Mouse (Mus musculus) kidney, postnatal 0 days (tissue): Measurements from ENCODE around the gene Gm37240. TPM values are rescaled to one million over a fixed set of nuclear protein-coding genes. Genes with fewer than 3 reads are reported as not detected.

Experiments
- ATAC-seq: fragments of 200-750 bp; cut with Nextera tagmentation; replicated peaks from 2 replicates; pipeline ENCODE4 v1.8.0; 2017; ENCODE audit warnings: low read depth, moderate number of reproducible peaks, moderate TSS enrichment, moderate library complexity; ENCODE audit not compliant: low FRiP score
- DNase-seq: peaks from one replicate; pipeline ENCODE4 v3.0.0-alpha.2; 2016; ENCODE audit warnings: low spot score
- H3K27ac ChIP-seq: fragments of 300-500 bp; sonication (generic); 2 replicates; pipeline ENCODE4 v1.5.1; 2014; ENCODE audit warnings: mild to moderate bottlenecking
- H3K27me3 ChIP-seq: fragments of 300-500 bp; sonication (generic); 2 replicates; pipeline ENCODE4 v1.6.1; 2014; ENCODE audit warnings: low read length, mixed read lengths; ENCODE audit not compliant: insufficient read depth
- H3K36me3 ChIP-seq: fragments of 300-500 bp; sonication (generic); 2 replicates; pipeline ENCODE4 v1.6.1; 2014; ENCODE audit warnings: low read length, mixed read lengths; ENCODE audit not compliant: insufficient read depth
- H3K4me1 ChIP-seq: fragments of 300-500 bp; sonication (generic); replicated peaks from 2 replicates; pipeline ENCODE4 v1.6.1; 2014; ENCODE audit warnings: antibody characterized with exemption, low read length, mixed read lengths; ENCODE audit not compliant: insufficient read depth
- H3K4me2 ChIP-seq: fragments of 300-500 bp; sonication (generic); 2 replicates; pipeline ENCODE4 v1.6.1; 2014; ENCODE audit warnings: mild to moderate bottlenecking, low read length, moderate library complexity, mixed read lengths
- H3K4me3 ChIP-seq: fragments of 300-500 bp; sonication (generic); replicated peaks from 2 replicates; pipeline ENCODE4 v1.5.1; 2014; ENCODE audit warnings: low read depth, low read length
- H3K9ac ChIP-seq: fragments of 300-500 bp; sonication (generic); 2 replicates; pipeline ENCODE4 v1.6.1; 2014; ENCODE audit warnings: low read depth, low read length
- H3K9me3 ChIP-seq: fragments of 300-500 bp; sonication (generic); replicated peaks from 2 replicates; pipeline ENCODE4 v1.6.1; 2016; ENCODE audit warnings: low read length, inconsistent platforms, mixed read lengths
- CTCF ChIP-seq: IDR thresholded peaks from 2 replicates; pipeline ENCODE4 v1.5.1; 2016; ENCODE audit warnings: antibody characterized with exemption, low read depth, mild to moderate bottlenecking, moderate library complexity
- WGBS: fragments of 180-500 bp; shearing (Covaris S2); extraction: QIAGEN DNeasy Blood & Tissue Kit; methylation state at CpG from one replicate; pipeline ENCODE4 v1.1.7; 2014; 5-methylcytosine and 5-hydroxymethylcytosine counted together
- polyA plus RNA-seq: library from polyadenylated mRNA; unstranded; fragments of >200 nt; fragmentation: Nextera tagmentation; extraction: Ambion mirVana; gene quantifications from 2 replicates; pipeline ENCODE4 v1.2.1, GENCODE M21; 2015

Gene Gm37240
- polyA plus RNA-seq, 1 experiment from 2014 or later, result 10.8 TPM

DNA sequence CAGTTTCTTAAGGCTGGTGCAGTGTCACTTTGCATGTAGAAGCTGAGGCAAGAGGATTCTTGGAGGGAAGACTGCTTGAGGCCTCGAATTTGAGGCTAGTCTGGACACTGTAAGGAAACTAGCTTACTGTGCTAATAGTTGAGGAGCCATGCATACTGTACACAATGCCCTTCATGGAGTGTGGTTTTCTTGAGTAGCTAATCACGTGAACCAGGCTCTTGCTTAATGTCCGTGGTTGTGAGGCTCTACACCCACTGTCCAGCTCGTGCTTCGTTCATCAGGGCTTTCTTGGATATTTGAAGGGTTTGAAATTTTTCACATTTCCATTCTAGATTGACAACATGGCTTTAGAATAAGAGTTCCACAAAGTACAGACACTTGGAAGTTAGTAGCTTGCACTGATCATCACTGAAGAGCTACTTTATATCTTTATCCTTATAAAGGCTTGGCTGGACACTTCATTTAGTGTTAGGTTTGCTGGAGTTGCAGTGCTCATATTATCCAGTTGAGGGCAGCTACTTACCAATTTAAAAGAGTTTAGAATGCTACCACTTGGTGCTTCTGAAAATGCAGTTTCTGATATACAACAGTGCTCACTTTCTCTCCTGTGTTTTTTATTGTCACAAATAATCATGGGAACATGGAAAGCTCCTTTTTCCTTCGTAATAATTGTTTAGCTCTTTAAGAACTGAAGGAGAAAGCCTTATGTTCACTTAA is 965.5 kb downstream of the Gm37240 start:
- H3K27me3 ChIP-seq, result no peaks in the 10 kb centered on the region
- peak; percentile 80 for DNase-seq
- H3K4me1 ChIP-seq, result no peaks in the 10 kb centered on the region
- no peaks in the 10 kb centered on the region for H3K9me3 ChIP-seq
- H3K27ac ChIP-seq, result no peak overlapping the region
- 74% methylated on average over 6 of the region's 6 CpGs for WGBS
- no peak overlapping the region for H3K4me3 ChIP-seq
- ATAC-seq, result no peak
- TF ChIP-seq CTCF, result peak; percentile 75
- H3K9ac ChIP-seq, result no peak overlapping the region
- no peaks in the 10 kb centered on the region for H3K36me3 ChIP-seq
- no peak overlapping the region for H3K4me2 ChIP-seq

DNA sequence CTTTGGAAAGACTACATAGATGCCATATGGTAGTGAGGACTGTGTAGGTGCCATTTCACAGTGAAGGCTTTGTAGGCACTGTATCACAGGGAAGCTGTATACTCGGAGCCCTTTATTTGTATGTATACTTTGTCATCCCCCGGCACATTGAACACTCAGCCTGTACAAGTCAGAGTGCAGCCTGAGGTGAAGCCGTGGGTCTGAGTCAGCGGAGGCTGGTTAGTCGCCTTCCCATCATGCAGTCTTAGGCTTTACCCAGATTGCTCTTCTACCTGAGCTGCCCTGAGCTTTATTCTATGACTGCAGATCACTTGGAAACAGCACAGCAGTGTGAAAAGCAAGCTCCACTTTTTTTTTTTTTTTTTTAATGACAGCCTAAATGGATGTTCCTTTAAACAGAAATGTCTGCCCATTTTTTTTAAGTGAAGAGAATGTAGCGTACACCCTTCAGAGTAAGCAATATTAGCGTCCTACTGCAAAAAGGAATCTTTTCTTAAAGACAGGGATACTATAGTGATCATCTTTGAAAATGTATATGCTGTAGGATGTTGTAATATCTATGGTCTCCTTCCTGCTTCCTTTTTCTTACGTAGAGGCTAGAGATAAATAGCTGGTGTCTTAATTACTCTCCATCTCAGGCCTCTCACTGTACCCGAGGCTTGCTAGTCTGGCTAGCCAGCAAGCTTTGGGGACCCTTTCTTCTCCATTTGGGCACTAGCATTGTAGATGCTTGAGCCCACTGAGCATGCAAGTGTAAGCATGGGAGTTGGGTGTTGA is 969.2 kb downstream of the Gm37240 start:
- WGBS, result 77% methylated on average over 9 of the region's 9 CpGs
- no peaks in the 10 kb centered on the region for H3K9me3 ChIP-seq
- H3K27ac ChIP-seq, result no peak overlapping the region
- TF ChIP-seq CTCF, result no peak
- H3K9ac ChIP-seq, result no peak overlapping the region
- no peaks in the 10 kb centered on the region for H3K27me3 ChIP-seq
- H3K4me2 ChIP-seq, result no peak overlapping the region
- no peaks in the 10 kb centered on the region for H3K4me1 ChIP-seq
- ATAC-seq, result no peak
- no peak for DNase-seq
- no peaks in the 10 kb centered on the region for H3K36me3 ChIP-seq
- H3K4me3 ChIP-seq, result no peak overlapping the region

DNA sequence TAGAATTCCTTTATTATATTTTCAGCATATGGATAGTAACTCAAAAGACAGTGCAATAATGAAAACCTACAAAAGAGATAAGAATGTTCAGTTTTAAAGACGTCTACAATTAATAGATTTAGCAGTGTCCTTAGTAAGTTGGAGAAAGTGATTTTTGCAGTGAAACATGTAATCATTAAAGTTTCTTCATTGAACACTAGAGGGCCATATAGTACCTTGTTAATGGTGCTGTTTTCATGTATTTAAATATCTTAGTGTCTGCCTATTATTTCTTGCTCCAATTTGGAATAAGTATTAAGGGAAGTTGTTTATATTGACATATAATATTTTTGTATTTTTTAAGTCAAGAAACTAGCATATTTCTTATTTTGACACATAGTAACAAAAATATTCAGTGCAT is 973.0 kb downstream of the Gm37240 start:
- DNase-seq, result peak; percentile 68
- H3K36me3 ChIP-seq, result no peaks in the 10 kb centered on the region
- H3K9me3 ChIP-seq, result no peaks in the 10 kb centered on the region
- no peaks in the 10 kb centered on the region for H3K4me1 ChIP-seq
- no peak overlapping the region for H3K4me2 ChIP-seq
- no peaks in the 10 kb centered on the region for H3K27me3 ChIP-seq
- H3K4me3 ChIP-seq, result no peak overlapping the region
- no peak for ATAC-seq
- TF ChIP-seq CTCF, result peak; percentile 62
- H3K27ac ChIP-seq, result no peak overlapping the region
- H3K9ac ChIP-seq, result no peak overlapping the region
- WGBS, result 51% methylated on average over 1 of the region's 1 CpGs

DNA sequence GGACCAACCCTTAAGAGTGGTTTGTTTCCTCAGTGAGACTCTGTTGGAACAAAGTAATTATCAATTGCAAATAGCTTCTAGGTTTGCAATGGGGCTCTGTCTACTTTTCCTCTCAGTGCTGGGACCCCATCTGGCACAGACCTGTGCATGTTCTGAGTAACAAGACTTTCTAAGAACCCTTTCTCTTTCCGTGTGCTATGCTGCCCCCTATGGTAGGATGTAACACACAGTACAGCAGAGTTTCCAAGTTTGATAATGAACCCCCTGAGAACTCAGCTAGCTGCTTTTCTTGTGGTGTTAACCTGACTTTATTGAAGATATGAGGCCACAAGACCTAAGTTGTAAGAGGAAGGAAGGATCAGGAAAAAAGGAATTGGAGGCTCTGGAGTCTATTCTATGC is 980.8 kb downstream of the Gm37240 start:
- H3K27me3 ChIP-seq, result no peaks in the 10 kb centered on the region
- no peaks in the 10 kb centered on the region for H3K4me1 ChIP-seq
- no peaks in the 10 kb centered on the region for H3K36me3 ChIP-seq
- TF ChIP-seq CTCF, result peak; percentile 68
- DNase-seq (peak; percentile 59), ATAC-seq (no peak)
- no peak overlapping the region for H3K4me2 ChIP-seq
- H3K4me3 ChIP-seq, result no peak overlapping the region
- WGBS, result 3% methylated on average over 1 of the region's 1 CpGs
- no peaks in the 10 kb centered on the region for H3K9me3 ChIP-seq
- no peak overlapping the region for H3K9ac ChIP-seq
- H3K27ac ChIP-seq, result no peak overlapping the region

DNA sequence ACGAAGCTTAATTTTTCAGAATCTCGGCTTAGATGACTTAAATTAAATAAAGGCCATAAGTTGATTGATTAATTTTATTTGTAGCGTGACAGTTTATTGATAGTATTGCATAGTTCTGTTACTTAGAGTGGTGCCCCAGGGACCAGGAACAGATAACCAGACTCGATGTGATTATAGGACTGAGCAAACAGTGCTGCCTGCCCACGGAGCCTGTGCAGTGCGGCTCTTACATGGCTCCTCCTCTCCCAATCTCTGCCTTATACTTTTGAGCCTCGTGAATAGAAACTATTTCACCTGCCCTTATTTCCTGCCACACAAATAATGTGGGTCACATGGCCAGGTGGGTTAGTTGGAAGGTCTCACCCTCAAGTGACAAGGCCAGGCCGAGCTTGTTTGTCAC is 989.4 kb downstream of the Gm37240 start:
- no peaks in the 10 kb centered on the region for H3K9me3 ChIP-seq
- H3K27ac ChIP-seq, result no peak overlapping the region
- no peaks in the 10 kb centered on the region for H3K36me3 ChIP-seq
- H3K4me1 ChIP-seq, result no peaks in the 10 kb centered on the region
- H3K4me3 ChIP-seq, result no peak overlapping the region
- no peak for TF ChIP-seq CTCF
- no peak overlapping the region for H3K4me2 ChIP-seq
- H3K9ac ChIP-seq, result no peak overlapping the region
- 87% methylated on average over 8 of the region's 8 CpGs for WGBS
- H3K27me3 ChIP-seq, result no peaks in the 10 kb centered on the region
- ATAC-seq (no peak), DNase-seq (no peak)

DNA sequence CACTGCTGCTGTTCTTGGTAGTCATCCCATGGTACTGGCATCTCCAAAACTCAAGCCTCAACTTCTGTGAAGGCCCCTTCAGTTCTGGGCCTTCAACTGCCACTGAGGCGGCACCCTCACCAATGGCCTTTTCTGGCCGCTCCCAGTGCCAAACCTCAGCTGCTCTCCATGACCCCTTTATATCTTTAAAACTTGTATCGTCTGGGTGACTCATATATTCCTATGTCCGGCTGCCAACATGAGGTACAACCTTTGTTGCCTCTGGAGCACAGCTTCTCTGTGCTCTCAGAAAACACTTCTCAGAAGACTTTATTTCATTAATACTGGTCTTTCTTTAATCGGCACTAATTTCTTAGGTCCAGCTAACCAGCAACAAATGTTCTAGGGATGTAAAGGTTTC is 996.3 kb downstream of the Gm37240 start:
- ATAC-seq (no peak), DNase-seq (no peak)
- no peak for TF ChIP-seq CTCF
- no peaks in the 10 kb centered on the region for H3K4me1 ChIP-seq
- no peak overlapping the region for H3K4me2 ChIP-seq
- H3K9ac ChIP-seq, result no peak overlapping the region
- 89% methylated on average over 5 of the region's 5 CpGs for WGBS
- no peaks in the 10 kb centered on the region for H3K27me3 ChIP-seq
- no peaks in the 10 kb centered on the region for H3K9me3 ChIP-seq
- H3K27ac ChIP-seq, result no peak overlapping the region
- H3K36me3 ChIP-seq, result no peaks in the 10 kb centered on the region
- H3K4me3 ChIP-seq, result no peak overlapping the region
